Mouse (Mus musculus): Measurements from ENCODE around the gene Wdr86. TPM values are rescaled to one million over a fixed set of nuclear protein-coding genes. Genes with fewer than 3 reads are reported as not detected.

Wdr86 gene
- polyA plus RNA-seq, 1 experiment from 2014 or later: 9.6 TPM

GRCm38 (mm10) chr5:24743956-24744355 lies 13.4 kb upstream of the Wdr86 start:
- whole genome bisulfite sequencing: 84% methylated on average over 10 of the region's 10 CpGs
- H3K4me1 ChIP-seq (ENCODE audit: control insufficient read depth in 2 of 2, insufficient read depth in 2 of 2, low read length in 2 of 2): peaks cover 10 to 13% of the 10 kb centered on the region in 2 experiments
- H3K27me3 ChIP-seq (ENCODE audit: control insufficient read depth, insufficient read depth, low read length): no peaks in the 10 kb centered on the region
- H3K4me3 ChIP-seq (ENCODE audit: control insufficient read depth in 1 of 2, insufficient read depth in 1 of 2, low read depth in 1 of 2, low read length in 2 of 2): no peak overlapping the region
- no peak overlapping the region for H3K27ac ChIP-seq (replicated peaks in 1 of 2; ENCODE audit: control insufficient read depth in 1 of 2, insufficient read depth in 1 of 2, low read depth in 2 of 2, low read length in 2 of 2)
- no peaks in the 10 kb centered on the region for H3K36me3 ChIP-seq (ENCODE audit: control insufficient read depth, insufficient read depth, low read length)
- H3K9ac ChIP-seq (ENCODE audit: low read length): no peak overlapping the region
- no peak overlapping the region for H3K4me2 ChIP-seq (ENCODE audit: low read length)
- H3K9me3 ChIP-seq (ENCODE audit: control insufficient read depth, low read length): no peaks in the 10 kb centered on the region
- no peak for ATAC-seq (ENCODE audit: insufficient number of reproducible peaks, insufficient read depth, low FRiP score, low read depth)

- 0 out of 2 replicates have a peak, but pooled peaks have one; percentile 3 for ATAC-seq (ENCODE audit: insufficient number of reproducible peaks, insufficient read depth, low FRiP score, low read depth)
- no peaks in the 10 kb centered on the region for H3K9me3 ChIP-seq (ENCODE audit: control insufficient read depth, low read length)
- no peaks in the 10 kb centered on the region for H3K27me3 ChIP-seq (ENCODE audit: control insufficient read depth, insufficient read depth, low read length)
- WGBS: 56% methylated on average over 15 of the region's 15 CpGs
- H3K4me3 ChIP-seq (ENCODE audit: control insufficient read depth in 1 of 2, insufficient read depth in 1 of 2, low read depth in 1 of 2, low read length in 2 of 2): no peak overlapping the region
- peaks cover 14 to 16% of the 10 kb centered on the region in 2 experiments for H3K4me1 ChIP-seq (ENCODE audit: control insufficient read depth in 2 of 2, insufficient read depth in 2 of 2, low read length in 2 of 2)
- no peak overlapping the region for H3K4me2 ChIP-seq (ENCODE audit: low read length)
- no peaks in the 10 kb centered on the region for H3K36me3 ChIP-seq (ENCODE audit: control insufficient read depth, insufficient read depth, low read length)
- H3K27ac ChIP-seq (replicated peaks in 1 of 2; ENCODE audit: control insufficient read depth in 1 of 2, insufficient read depth in 1 of 2, low read depth in 2 of 2, low read length in 2 of 2): no peak overlapping the region
- H3K9ac ChIP-seq (ENCODE audit: low read length): no peak overlapping the region; the same call in 1 of the 2 replicates
Measured at GRCm38 (mm10) chr5:24741172-24741885, 10.8 kb upstream of the Wdr86 start.

GRCm38 (mm10) chr5:24739141-24739753 lies 8.7 kb upstream of the Wdr86 start:
- WGBS: 10% methylated on average over 15 of the region's 15 CpGs
- Histone ChIP-seq H3K4me2 (ENCODE audit: low read length) (peak overlapping the region; percentile 60), H3K4me3 (ENCODE audit: control insufficient read depth in 1 of 2, insufficient read depth in 1 of 2, low read depth in 1 of 2, low read length in 2 of 2) (peak overlapping the region; percentile 2 to 13; a peak in 1 of 4 replicates), H3K4me1 (ENCODE audit: control insufficient read depth in 2 of 2, insufficient read depth in 2 of 2, low read length in 2 of 2) (peaks cover 14 to 16% of the 10 kb centered on the region in 2 experiments), H3K9ac (ENCODE audit: low read length) (peak overlapping the region; percentile 63), H3K36me3 (ENCODE audit: control insufficient read depth, insufficient read depth, low read length) (no peaks in the 10 kb centered on the region), H3K9me3 (ENCODE audit: control insufficient read depth, low read length) (no peaks in the 10 kb centered on the region), H3K27me3 (ENCODE audit: control insufficient read depth, insufficient read depth, low read length) (no peaks in the 10 kb centered on the region), H3K27ac (replicated peaks in 1 of 2; ENCODE audit: control insufficient read depth in 1 of 2, insufficient read depth in 1 of 2, low read depth in 2 of 2, low read length in 2 of 2) (peak overlapping the region; percentile 75 to 87)
- ATAC-seq (ENCODE audit: insufficient number of reproducible peaks, insufficient read depth, low FRiP score, low read depth): peak; percentile 70

- peaks cover 14 to 17% of the 10 kb centered on the region in 2 experiments for H3K4me1 ChIP-seq (ENCODE audit: control insufficient read depth in 2 of 2, insufficient read depth in 2 of 2, low read length in 2 of 2)
- no peaks in the 10 kb centered on the region for H3K9me3 ChIP-seq (ENCODE audit: control insufficient read depth, low read length)
- WGBS: 68% methylated on average over 1 of the region's 1 CpGs
- H3K4me3 ChIP-seq (ENCODE audit: control insufficient read depth in 1 of 2, insufficient read depth in 1 of 2, low read depth in 1 of 2, low read length in 2 of 2): no peak overlapping the region
- H3K27ac ChIP-seq (replicated peaks in 1 of 2; ENCODE audit: control insufficient read depth in 1 of 2, insufficient read depth in 1 of 2, low read depth in 2 of 2, low read length in 2 of 2): peak overlapping the region; percentile 75 to 87
- no peaks in the 10 kb centered on the region for H3K27me3 ChIP-seq (ENCODE audit: control insufficient read depth, insufficient read depth, low read length)
- H3K4me2 ChIP-seq (ENCODE audit: low read length): no peak overlapping the region
- no peak overlapping the region for H3K9ac ChIP-seq (ENCODE audit: low read length)
- no peak for ATAC-seq (ENCODE audit: insufficient number of reproducible peaks, insufficient read depth, low FRiP score, low read depth)
- H3K36me3 ChIP-seq (ENCODE audit: control insufficient read depth, insufficient read depth, low read length): no peaks in the 10 kb centered on the region
Measured at GRCm38 (mm10) chr5:24738517-24738916, 8.0 kb upstream of the Wdr86 start.

GRCm38 (mm10) chr5:24737595-24737994 lies 7.1 kb upstream of the Wdr86 start:
- no peak for ATAC-seq (ENCODE audit: insufficient number of reproducible peaks, insufficient read depth, low FRiP score, low read depth)

GRCm38 (mm10) chr5:24733771-24734426 lies 3.4 kb upstream of the Wdr86 start:
- 50% methylated on average over 7 of the region's 7 CpGs for WGBS
- Histone ChIP-seq H3K9me3 (ENCODE audit: control insufficient read depth, low read length) (no peaks in the 10 kb centered on the region), H3K4me2 (ENCODE audit: low read length) (no peak overlapping the region), H3K36me3 (ENCODE audit: control insufficient read depth, insufficient read depth, low read length) (no peaks in the 10 kb centered on the region), H3K9ac (ENCODE audit: low read length) (no peak overlapping the region), H3K4me1 (ENCODE audit: control insufficient read depth in 2 of 2, insufficient read depth in 2 of 2, low read length in 2 of 2) (peaks cover 10 to 30% of the 10 kb centered on the region in 2 experiments), H3K4me3 (ENCODE audit: control insufficient read depth in 1 of 2, insufficient read depth in 1 of 2, low read depth in 1 of 2, low read length in 2 of 2) (no peak overlapping the region), H3K27me3 (ENCODE audit: control insufficient read depth, insufficient read depth, low read length) (peaks cover 13% of the 10 kb centered on the region), H3K27ac (replicated peaks in 1 of 2; ENCODE audit: control insufficient read depth in 1 of 2, insufficient read depth in 1 of 2, low read depth in 2 of 2, low read length in 2 of 2) (no peak overlapping the region)
- ATAC-seq (ENCODE audit: insufficient number of reproducible peaks, insufficient read depth, low FRiP score, low read depth): no peak

More at GRCm38 (mm10) chr5:24737595-24737994, 7.1 kb upstream of the Wdr86 start:
- Histone ChIP-seq H3K36me3 (ENCODE audit: control insufficient read depth, insufficient read depth, low read length) (no peaks in the 10 kb centered on the region), H3K9me3 (ENCODE audit: control insufficient read depth, low read length) (no peaks in the 10 kb centered on the region), H3K4me2 (ENCODE audit: low read length) (no peak overlapping the region), H3K4me3 (ENCODE audit: control insufficient read depth in 1 of 2, insufficient read depth in 1 of 2, low read depth in 1 of 2, low read length in 2 of 2) (no peak overlapping the region), H3K9ac (ENCODE audit: low read length) (no peak overlapping the region), H3K27me3 (ENCODE audit: control insufficient read depth, insufficient read depth, low read length) (no peaks in the 10 kb centered on the region), H3K27ac (replicated peaks in 1 of 2; ENCODE audit: control insufficient read depth in 1 of 2, insufficient read depth in 1 of 2, low read depth in 2 of 2, low read length in 2 of 2) (no peak overlapping the region), H3K4me1 (ENCODE audit: control insufficient read depth in 2 of 2, insufficient read depth in 2 of 2, low read length in 2 of 2) (peaks cover 20 to 25% of the 10 kb centered on the region in 2 experiments)
- WGBS: 85% methylated on average over 10 of the region's 10 CpGs

GRCm38 (mm10) chr5:24733134-24733533 lies 2.6 kb upstream of the Wdr86 start:
- Histone ChIP-seq H3K27me3 (ENCODE audit: control insufficient read depth, insufficient read depth, low read length) (peaks cover 13% of the 10 kb centered on the region), H3K36me3 (ENCODE audit: control insufficient read depth, insufficient read depth, low read length) (no peaks in the 10 kb centered on the region), H3K27ac (replicated peaks in 1 of 2; ENCODE audit: control insufficient read depth in 1 of 2, insufficient read depth in 1 of 2, low read depth in 2 of 2, low read length in 2 of 2) (no peak overlapping the region), H3K4me1 (ENCODE audit: control insufficient read depth in 2 of 2, insufficient read depth in 2 of 2, low read length in 2 of 2) (peaks cover 8 to 26% of the 10 kb centered on the region in 2 experiments), H3K9me3 (ENCODE audit: control insufficient read depth, low read length) (no peaks in the 10 kb centered on the region), H3K4me2 (ENCODE audit: low read length) (0 out of 2 replicates have a peak overlapping the region, but pooled peaks have one; percentile 1), H3K9ac (ENCODE audit: low read length) (no peak overlapping the region), H3K4me3 (ENCODE audit: control insufficient read depth in 1 of 2, insufficient read depth in 1 of 2, low read depth in 1 of 2, low read length in 2 of 2) (no peak overlapping the region)
- 5% methylated on average over 8 of the region's 8 CpGs for WGBS
- ATAC-seq (ENCODE audit: insufficient number of reproducible peaks, insufficient read depth, low FRiP score, low read depth): no peak

Measured in heart, embryonic 14.5 days (tissue).